Mouse (Mus musculus) adrenal gland, postnatal 0 days (tissue): ENCODE results near the gene Nfib. TPM values are rescaled to one million over a fixed set of nuclear protein-coding genes. Genes with fewer than 3 reads are reported as not detected.

Source experiments
- polyA plus RNA-seq: library from polyadenylated mRNA; unstranded; fragments of >200 nt; fragmentation: Nextera tagmentation; extraction: Ambion mirVana; gene quantifications from 2 replicates; pipeline ENCODE4 v1.2.1, GENCODE M21; 2015

Gene Nfib
- 23.5 and 25.0 TPM in 2 replicates for polyA plus RNA-seq

GRCm38 (mm10) chr4:82704841-82705794 lies at the start of gene Nfib:
Nfib (minus strand) TSS chr4:82705750.

Other genes starting within 250 kb of the Nfib start
- gene Zdhhc21, start 154.2 kb upstream of the Nfib start, polyA plus RNA-seq = 4.5 and 5.8 TPM in 2 replicates
- not detected in 2 replicates for gene Cer1, start 179.4 kb upstream of the Nfib start, polyA plus RNA-seq